Mouse (Mus musculus) T-cell, adult 2 months (primary cell): ENCODE data around the gene Impg1.

Experiments used
- DNase-seq: peaks from one replicate; pipeline ENCODE4 v3.0.0; 2022; ENCODE audit warnings: low spot score

Gene Impg1

GRCm38 (mm10) chr9:80465381-80465780 is at the start of gene Impg1:
Gene Impg1 (minus strand): TSS chr9:80465481.
- DNase-seq, result no peak

- DNase-seq, result no peak
Observed at GRCm38 (mm10) chr9:80509464-80510153, 44.3 kb upstream of the Impg1 start.

- DNase-seq, result no peak
Observed at GRCm38 (mm10) chr9:80504496-80505012, 39.3 kb upstream of the Impg1 start.

- DNase-seq, result no peak
Observed at GRCm38 (mm10) chr9:80491591-80491990, 26.3 kb upstream of the Impg1 start.

- DNase-seq, result no peak
Observed at GRCm38 (mm10) chr9:80460420-80460819, 4.9 kb downstream of the Impg1 start.

- no peak for DNase-seq
Observed at GRCm38 (mm10) chr9:80450467-80451261, 14.6 kb downstream of the Impg1 start.

GRCm38 (mm10) chr9:80441096-80441710 is 24.1 kb downstream of the Impg1 start:
- no peak for DNase-seq

GRCm38 (mm10) chr9:80391404-80391803 is 73.9 kb downstream of the Impg1 start:
- no peak for DNase-seq

- no peak for DNase-seq
Observed at GRCm38 (mm10) chr9:80391002-80391401, 74.3 kb downstream of the Impg1 start.

- DNase-seq, result no peak
Observed at GRCm38 (mm10) chr9:80387890-80388289, 77.4 kb downstream of the Impg1 start.

GRCm38 (mm10) chr9:80386492-80386891 is 78.8 kb downstream of the Impg1 start:
- DNase-seq, result no peak

- DNase-seq, result peak; percentile 15
Observed at GRCm38 (mm10) chr9:80386000-80386399, 79.3 kb downstream of the Impg1 start.

GRCm38 (mm10) chr9:80382711-80383110 is 82.6 kb downstream of the Impg1 start:
- DNase-seq, result no peak

- DNase-seq, result no peak
Observed at GRCm38 (mm10) chr9:80380078-80380645, 85.1 kb downstream of the Impg1 start.

GRCm38 (mm10) chr9:80374100-80374499 is 91.2 kb downstream of the Impg1 start:
- no peak for DNase-seq

GRCm38 (mm10) chr9:80373304-80373739 is 92.0 kb downstream of the Impg1 start:
- no peak for DNase-seq

GRCm38 (mm10) chr9:80368636-80369035 is 96.6 kb downstream of the Impg1 start:
- DNase-seq, result no peak

GRCm38 (mm10) chr9:80367520-80368204 is 97.6 kb downstream of the Impg1 start:
- DNase-seq, result no peak

- no peak for DNase-seq
Observed at GRCm38 (mm10) chr9:80360063-80360462, 105.2 kb downstream of the Impg1 start.

- DNase-seq, result no peak
Observed at GRCm38 (mm10) chr9:80351678-80352331, 113.5 kb downstream of the Impg1 start.

- DNase-seq, result no peak
Observed at GRCm38 (mm10) chr9:80351295-80351677, 114.0 kb downstream of the Impg1 start.
